Mouse (Mus musculus) urinary bladder, adult 2 months (tissue): ENCODE results near the gene Tnfrsf8. TPM values are rescaled to one million over a fixed set of nuclear protein-coding genes. Genes with fewer than 3 reads are reported as not detected.

ENCODE experiments used
- DNase-seq: peaks from one replicate; pipeline ENCODE4 v3.0.0; 2022; ENCODE audit warnings: low spot score
- polyA plus RNA-seq: library from polyadenylated mRNA; depleted of rRNA; stranded (reverse); fragments of >200 nt; gene quantifications from 2 replicates; pipeline ENCODE4 v1.2.3, GENCODE M21; 2012; rRNA removed

Gene Tnfrsf8
- polyA plus RNA-seq, 1 experiment = 0.12 TPM

DNA sequence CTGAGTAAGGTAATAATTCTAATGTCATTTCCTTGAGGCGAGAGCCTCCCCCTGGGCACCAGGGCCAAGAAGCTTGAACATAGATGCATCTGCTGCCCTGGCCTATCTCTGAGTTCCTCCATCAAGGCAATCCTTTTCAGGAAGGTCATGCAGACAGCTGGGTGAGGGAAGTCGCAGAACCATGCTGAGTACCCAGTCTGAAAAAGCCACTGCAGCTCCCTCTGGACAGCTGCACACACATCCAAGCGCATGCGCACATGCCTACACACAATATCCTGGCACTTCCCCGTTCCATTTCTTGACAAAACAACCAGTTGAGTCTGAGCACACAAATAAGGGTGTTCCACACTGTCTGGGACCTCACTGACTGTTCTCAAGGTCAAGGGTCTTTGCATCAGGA lies 83.2 kb downstream of the Tnfrsf8 start:
- DNase-seq = no peak

DNA sequence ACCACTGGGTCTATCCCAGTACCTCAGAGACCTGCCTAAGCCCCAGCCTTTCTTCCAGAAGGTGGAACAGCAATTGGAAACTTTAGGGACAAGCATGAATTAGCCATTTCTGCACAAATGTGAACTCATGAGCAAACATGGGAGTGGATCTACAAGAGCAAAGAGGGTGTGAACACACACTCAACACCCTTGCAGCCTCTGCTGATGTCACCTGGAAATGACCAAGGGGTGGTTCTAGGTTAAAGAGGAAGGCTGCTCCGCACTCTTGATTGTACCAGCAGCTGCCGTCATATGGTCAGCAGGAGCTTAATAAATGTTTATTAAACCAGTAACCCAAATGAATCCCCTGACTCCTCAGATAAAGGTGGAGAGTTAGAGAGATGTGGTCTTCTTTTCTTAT lies 84.3 kb downstream of the Tnfrsf8 start:
- no peak for DNase-seq

- no peak for DNase-seq
Measured at GRCm38 (mm10) chr4:145229524-145230163, 85.3 kb downstream of the Tnfrsf8 start.

- no peak for DNase-seq
Measured at GRCm38 (mm10) chr4:145229051-145229450, 85.9 kb downstream of the Tnfrsf8 start.

DNA sequence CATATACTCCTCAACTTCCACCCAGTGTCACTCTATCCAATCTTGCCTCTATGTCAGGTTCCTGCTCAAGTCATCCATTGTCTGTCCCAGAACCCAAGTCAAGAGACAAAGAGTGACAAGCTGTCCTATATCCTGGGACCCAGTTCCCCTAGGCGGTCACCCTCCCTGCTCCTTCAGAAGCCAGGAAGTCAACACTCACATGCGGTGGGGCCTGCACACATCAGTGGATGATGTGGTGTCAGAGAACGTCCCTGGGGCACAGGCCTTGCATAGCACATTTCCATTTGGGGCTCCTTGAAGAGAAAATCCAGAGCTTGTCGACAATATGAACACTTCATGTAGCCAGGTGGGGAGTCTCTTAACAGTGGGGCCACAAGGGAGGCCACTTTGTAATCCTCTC lies 90.4 kb downstream of the Tnfrsf8 start:
- no peak for DNase-seq

DNA sequence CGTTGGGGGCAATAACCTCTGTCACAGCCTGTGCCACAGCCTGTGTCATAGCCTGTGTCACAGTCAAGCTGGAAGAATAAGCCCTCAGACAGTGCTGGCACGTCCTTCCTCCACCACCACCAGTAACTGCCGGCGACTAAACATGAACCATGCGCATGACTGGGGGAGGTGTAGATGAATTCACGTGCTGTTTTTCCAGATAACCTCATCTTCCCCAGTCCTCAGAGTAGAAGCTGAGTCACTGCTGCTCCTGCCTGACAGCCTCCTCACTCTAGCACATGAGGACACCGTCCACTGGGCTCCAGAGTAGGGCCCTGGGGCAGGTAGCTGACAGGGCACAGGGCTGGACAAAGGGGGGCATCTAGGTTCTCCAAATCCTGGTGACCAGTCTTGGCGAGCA lies 92.9 kb downstream of the Tnfrsf8 start:
- DNase-seq = no peak

DNA sequence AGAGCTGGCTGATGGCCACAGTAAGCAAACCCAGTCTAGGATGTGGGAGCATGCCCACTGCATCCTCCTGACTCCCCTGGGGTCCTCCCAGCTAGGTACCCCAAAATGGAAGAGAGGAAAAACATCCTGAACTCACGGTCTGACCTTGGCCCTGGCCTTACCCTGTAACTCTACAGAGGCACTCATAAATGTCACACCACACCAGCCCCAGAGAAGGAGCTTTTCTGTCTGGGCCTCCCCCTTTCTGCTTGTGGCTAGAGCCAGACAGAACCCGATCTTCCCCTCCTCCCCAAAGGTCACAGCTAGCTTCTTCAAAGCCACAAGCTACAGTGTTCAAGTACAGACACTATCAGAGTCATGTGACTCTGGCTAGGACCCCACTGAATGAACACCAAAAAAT lies 93.6 kb downstream of the Tnfrsf8 start:
- no peak for DNase-seq

GRCm38 (mm10) chr4:145220001-145220400 lies 95.0 kb downstream of the Tnfrsf8 start:
- DNase-seq = no peak

DNA sequence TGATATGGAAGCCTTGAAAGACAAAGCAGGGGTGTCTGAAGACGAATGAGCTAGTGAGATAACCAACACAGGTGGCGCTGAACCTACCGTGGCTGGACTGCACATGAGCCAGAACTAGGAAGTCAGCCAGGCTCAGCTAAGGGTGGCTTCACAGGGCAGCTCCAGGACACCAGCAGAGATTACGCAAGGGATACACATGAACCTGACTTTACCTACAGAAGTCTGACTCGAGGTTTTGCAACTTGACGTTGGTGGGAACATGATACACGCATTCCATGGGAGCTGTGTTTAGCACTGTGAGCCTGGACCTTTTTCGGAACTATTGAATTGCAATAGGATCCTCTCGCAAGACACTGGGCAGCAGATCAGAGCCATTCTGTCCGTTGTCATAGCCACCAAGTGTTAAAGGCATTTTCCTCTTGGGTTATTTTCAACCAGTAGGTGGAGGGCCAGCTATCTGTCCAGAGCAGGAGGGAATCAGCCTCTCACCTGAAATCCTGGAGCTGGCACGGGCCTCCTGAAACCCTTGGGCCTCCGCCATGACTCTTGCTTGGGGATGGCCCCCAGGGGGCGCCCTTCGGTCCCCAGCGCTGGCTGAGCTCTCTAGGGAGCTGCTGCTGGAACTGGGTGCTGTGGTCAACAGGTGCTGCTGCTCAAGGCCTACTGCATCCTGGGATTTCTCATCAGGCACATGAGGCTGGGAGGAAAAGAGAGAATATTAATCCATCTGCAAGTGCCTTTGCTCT lies 95.6 kb downstream of the Tnfrsf8 start:
- no peak for DNase-seq

- DNase-seq = no peak
Measured at GRCm38 (mm10) chr4:145217837-145218236, 97.1 kb downstream of the Tnfrsf8 start.

Other genes starting within 250 kb of the Tnfrsf8 start
- 39.3 TPM in 2 replicates for gene Vps13d, start 120.2 kb downstream of the Tnfrsf8 start, polyA plus RNA-seq
- gene Tnfrsf1b, start 68.3 kb downstream of the Tnfrsf8 start, polyA plus RNA-seq = 10.5 TPM in 2 replicates
- not detected in 2 replicates for gene Zfp990, start 195.6 kb upstream of the Tnfrsf8 start, polyA plus RNA-seq